Mouse (Mus musculus) Patski (cell line): ENCODE data around the gene Sf3b6. TPM values are rescaled to one million over a fixed set of nuclear protein-coding genes. Genes with fewer than 3 reads are reported as not detected.
"Not testable (repeated sequence)": the region's sequence is repeated elsewhere in the genome, so short reads cannot be mapped to it uniquely, and the experiment has no call there.

Source experiments
- ATAC-seq: fragments of 100-300 bp; one replicate; pipeline ENCODE4 v1.8.0; 2021
- CTCF ChIA-PET: fragments of 350-600 bp; sonication (Branson Sonifier 250); formaldehyde crosslinking; loops from one replicate; lab custom pipeline; 2022; ENCODE audit warnings: inconsistent platforms; lab: Charles Lee
- POLR2A ChIA-PET: fragments of 350-600 bp; sonication (Branson Sonifier 250); formaldehyde crosslinking; loops from one replicate; lab custom pipeline; 2022; ENCODE audit warnings: antibody characterized with exemption, inconsistent platforms; lab: Charles Lee
- DNase-seq: peaks from one replicate; pipeline ENCODE4 v3.0.0-alpha.2; 2011; ENCODE audit warnings: low read depth, low spot score
- H3K27me3 ChIP-seq: fragments of 371-371 bp; one replicate; pipeline ENCODE4 v1.5.1; 2021
- CTCF ChIP-seq: fragments of 100-300 bp; IDR thresholded peaks from one replicate; pipeline ENCODE4 v1.5.1; 2021
- in situ Hi-C: fragments of 300-500 bp; cut with MboI; formaldehyde crosslinking; loops from 3 replicates; pipeline ENCODE4 v1.11.1; 2018; ENCODE audit warnings: low pct_unique_long_range_greater_than_20kb, mixed read lengths
- polyA plus RNA-seq: library from polyadenylated mRNA; unstranded; gene quantifications from one replicate; pipeline ENCODE4 v1.2.3, GENCODE M21; 2021

The Sf3b6 gene
- polyA plus RNA-seq, 1 experiment from 2014 or later: 114 TPM

- ATAC-seq (no peak), DNase-seq (no peak)
- TF ChIP-seq CTCF: no peak
- H3K27me3 ChIP-seq: no peaks in the 10 kb centered on the region
- POLR2A ChIA-PET: no interaction called here
- CTCF ChIA-PET: interaction anchor here (0.5 kb wide), 1 partner anchor 163 kb away, joined by 3 read pairs; no protein-coding TSS in a partner anchor
- in situ Hi-C loops: no loop called here
Measured at GRCm38 (mm10) chr12:4784466-4784865, 32.9 kb upstream of the Sf3b6 start.

- ATAC-seq, H3K27me3 ChIP-seq, POLR2A ChIA-PET, DNase-seq, CTCF ChIA-PET, in situ Hi-C loops: not testable (repeated sequence)
Measured at GRCm38 (mm10) chr12:4788128-4788527, 29.2 kb upstream of the Sf3b6 start.

GRCm38 (mm10) chr12:4793718-4794117 lies 23.6 kb upstream of the Sf3b6 start:
- no peak for DNase-seq

GRCm38 (mm10) chr12:4797471-4797870 lies 19.9 kb upstream of the Sf3b6 start:
- H3K27me3 ChIP-seq, DNase-seq, in situ Hi-C loops, ATAC-seq: not testable (repeated sequence)
- CTCF ChIA-PET: interaction anchor here (1.0 kb wide), 1 partner anchor 17 kb away, joined by 3 read pairs; no protein-coding TSS in a partner anchor
- POLR2A ChIA-PET: interaction anchor here (1.3 kb wide), 1 partner anchor 19 kb away, joined by 3 read pairs; no protein-coding TSS in a partner anchor

More at GRCm38 (mm10) chr12:4793718-4794117, 23.6 kb upstream of the Sf3b6 start:
- in situ Hi-C loops: no loop called here
- POLR2A ChIA-PET: no interaction called here
- CTCF ChIA-PET: interaction anchor here (1.7 kb wide), 1 partner anchor 24 kb away, joined by 5 read pairs; the partner anchor contains the start of gene Fam228b
- TF ChIP-seq CTCF: peak; percentile 6
- ATAC-seq: no peak
- H3K27me3 ChIP-seq: no peaks in the 10 kb centered on the region

GRCm38 (mm10) chr12:4811036-4811435 lies 6.3 kb upstream of the Sf3b6 start:
- in situ Hi-C loops: no loop called here
- DNase-seq (no peak), ATAC-seq (no peak)
- ChIA-PET POLR2A (no interaction called here), CTCF (no interaction called here)
- no peak for TF ChIP-seq CTCF
- H3K27me3 ChIP-seq: no peaks in the 10 kb centered on the region

- no peaks in the 10 kb centered on the region for H3K27me3 ChIP-seq
- no peak for ATAC-seq
- TF ChIP-seq CTCF: no peak
- CTCF ChIA-PET: no interaction called here
- in situ Hi-C loops: no loop called here
- POLR2A ChIA-PET: no interaction called here
- no peak for DNase-seq
Measured at GRCm38 (mm10) chr12:4811705-4812104, 5.6 kb upstream of the Sf3b6 start.

- no peak for TF ChIP-seq CTCF
- DNase-seq (no peak), ATAC-seq (no peak)
- POLR2A ChIA-PET: interaction anchor here (0.6 kb wide), 1 partner anchor 260 kb away, joined by 4 read pairs; no protein-coding TSS in a partner anchor
- CTCF ChIA-PET: no interaction called here
- H3K27me3 ChIP-seq: no peaks in the 10 kb centered on the region
- in situ Hi-C loops: no loop called here
Measured at GRCm38 (mm10) chr12:4813636-4814035, 3.7 kb upstream of the Sf3b6 start.

- H3K27me3 ChIP-seq: no peaks in the 10 kb centered on the region
- TF ChIP-seq CTCF: no peak
- POLR2A ChIA-PET: interaction anchor here (0.7 to 1.2 kb wide), 3 partner anchors 20 to 95 kb away, joined by 3 read pairs; partner anchors contain the start of genes Fam228b and Pfn4
- ATAC-seq (peak; percentile 63), DNase-seq (no peak)
- in situ Hi-C loops: no loop called here
- CTCF ChIA-PET: no interaction called here
Measured at GRCm38 (mm10) chr12:4816680-4817360, 524 bp upstream of the Sf3b6 start.

- ATAC-seq (no peak), DNase-seq (no peak)
- in situ Hi-C loops: no loop called here
- no peaks in the 10 kb centered on the region for H3K27me3 ChIP-seq
- POLR2A ChIA-PET: no interaction called here
- TF ChIP-seq CTCF: no peak
- CTCF ChIA-PET: no interaction called here
Measured at GRCm38 (mm10) chr12:4827256-4827655, 9.9 kb downstream of the Sf3b6 start.

- no peak for DNase-seq
- H3K27me3 ChIP-seq: no peaks in the 10 kb centered on the region
- ChIA-PET POLR2A (no interaction called here), CTCF (no interaction called here)
- TF ChIP-seq CTCF: no peak
- in situ Hi-C loops: no loop called here
- ATAC-seq: no peak
Measured at GRCm38 (mm10) chr12:4836959-4837358, 19.6 kb downstream of the Sf3b6 start.

GRCm38 (mm10) chr12:4840010-4840409 lies 22.7 kb downstream of the Sf3b6 start:
- CTCF ChIA-PET: interaction anchor here (1.0 to 1.2 kb wide), 2 partner anchors 10 to 71 kb away, joined by 3 to 4 read pairs; partner anchors contain the start of gene Fam228b
- ATAC-seq: no peak

More at GRCm38 (mm10) chr12:4840010-4840409, 22.7 kb downstream of the Sf3b6 start:
- no peak for TF ChIP-seq CTCF
- POLR2A ChIA-PET: no interaction called here
- no peaks in the 10 kb centered on the region for H3K27me3 ChIP-seq
- DNase-seq: no peak
- in situ Hi-C loops: no loop called here
